Mouse (Mus musculus): ENCODE results near the gene Vps8.

The Vps8 gene

GRCm38 (mm10) chr16:21550453-21550852 lies 127.5 kb downstream of the Vps8 start:
- no peak for DNase-seq (ENCODE audit: low read depth, low spot score)

GRCm38 (mm10) chr16:21553506-21553905 lies 130.6 kb downstream of the Vps8 start:
- DNase-seq (ENCODE audit: low read depth, low spot score), result no peak

GRCm38 (mm10) chr16:21562625-21563300 lies 139.8 kb downstream of the Vps8 start:
- no peak for DNase-seq (ENCODE audit: low read depth, low spot score)

- no peak for DNase-seq (ENCODE audit: low read depth, low spot score)
Observed at GRCm38 (mm10) chr16:21563322-21563721, 140.4 kb downstream of the Vps8 start.

GRCm38 (mm10) chr16:21567093-21567492 lies 144.2 kb downstream of the Vps8 start:
- DNase-seq (ENCODE audit: low read depth, low spot score), result no peak

- DNase-seq (ENCODE audit: low read depth, low spot score), result no peak
Observed at GRCm38 (mm10) chr16:21569952-21570351, 147.0 kb downstream of the Vps8 start.

- DNase-seq (ENCODE audit: low read depth, low spot score), result no peak
Observed at GRCm38 (mm10) chr16:21570786-21571185, 147.9 kb downstream of the Vps8 start.

- no peak for DNase-seq (ENCODE audit: low read depth, low spot score)
Observed at GRCm38 (mm10) chr16:21576000-21576420, 153.1 kb downstream of the Vps8 start.

GRCm38 (mm10) chr16:21589110-21589509 lies 166.2 kb downstream of the Vps8 start:
- DNase-seq (ENCODE audit: low read depth, low spot score), result no peak

- DNase-seq (ENCODE audit: low read depth, low spot score), result no peak
Observed at GRCm38 (mm10) chr16:21590806-21591205, 167.9 kb downstream of the Vps8 start.

- DNase-seq (ENCODE audit: low read depth, low spot score), result no peak
Observed at GRCm38 (mm10) chr16:21591511-21591910, 168.6 kb downstream of the Vps8 start.

GRCm38 (mm10) chr16:21595539-21595938 lies 172.6 kb downstream of the Vps8 start:
- DNase-seq (ENCODE audit: low read depth, low spot score), result no peak

GRCm38 (mm10) chr16:21604354-21604753 lies 181.4 kb downstream of the Vps8 start:
- no peak for DNase-seq (ENCODE audit: low read depth, low spot score)

GRCm38 (mm10) chr16:21606249-21607020 lies 183.5 kb downstream of the Vps8 start:
- no peak for DNase-seq (ENCODE audit: low read depth, low spot score)

GRCm38 (mm10) chr16:21607021-21607650 lies 184.2 kb downstream of the Vps8 start:
- DNase-seq (ENCODE audit: low read depth, low spot score), result no peak

GRCm38 (mm10) chr16:21607651-21608040 lies 184.7 kb downstream of the Vps8 start:
- no peak for DNase-seq (ENCODE audit: low read depth, low spot score)

GRCm38 (mm10) chr16:21608176-21608865 lies 185.4 kb downstream of the Vps8 start:
- DNase-seq (ENCODE audit: low read depth, low spot score), result no peak

GRCm38 (mm10) chr16:21610473-21610872 lies 187.6 kb downstream of the Vps8 start:
- DNase-seq (ENCODE audit: low read depth, low spot score), result no peak

GRCm38 (mm10) chr16:21615802-21616201 lies 192.9 kb downstream of the Vps8 start:
- peak; percentile 18 for DNase-seq (ENCODE audit: low read depth, low spot score)

GRCm38 (mm10) chr16:21620630-21621029 lies 197.7 kb downstream of the Vps8 start:
- DNase-seq (ENCODE audit: low read depth, low spot score), result no peak

- DNase-seq (ENCODE audit: low read depth, low spot score), result no peak
Observed at GRCm38 (mm10) chr16:21625784-21626634, 203.1 kb downstream of the Vps8 start.

All from WW6 (cell line).